15 mouse cellular contexts compared by ENCODE assay signal in the genomic region with DNA sequence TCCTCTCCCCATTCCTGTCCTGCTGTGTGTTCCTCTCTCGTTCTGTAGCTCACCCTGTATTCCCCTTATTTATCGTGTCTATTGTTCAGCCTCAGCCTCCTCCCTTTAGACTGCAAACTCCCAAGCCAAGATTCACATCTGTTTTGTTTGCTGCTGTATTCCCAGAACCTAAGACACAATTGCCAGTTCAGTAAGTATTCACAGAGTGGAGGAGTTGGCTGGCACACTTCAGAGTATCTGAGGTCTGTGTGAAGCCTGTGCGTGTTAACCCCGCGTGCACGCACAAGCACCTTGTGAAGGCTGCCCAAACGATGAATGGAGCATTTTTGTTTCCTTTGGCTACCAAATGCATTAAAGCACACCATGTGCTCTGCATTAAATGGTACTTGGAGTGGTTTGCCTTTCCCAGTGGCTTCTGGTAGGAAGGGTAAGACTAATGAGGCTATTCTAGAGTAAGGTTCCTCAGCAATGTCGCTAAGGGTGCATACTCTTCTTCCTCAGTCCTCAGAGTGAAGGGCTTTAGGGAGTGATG. TPM values are rescaled to one million over a fixed set of nuclear protein-coding genes. Genes with fewer than 3 reads are reported as not detected.
DNase-seq lines count a peak whose midpoint lies in the region; ATAC-seq and TF ChIP-seq lines count a peak whose summit lies in the region.
"Had no signal": no experiment of that assay in that cellular context is flagged by ENCODE, and none has a peak within 500 bp of the region (broad histone marks: within the 10 kb centered on the region; RNA-seq: fewer than 3 reads in every experiment).

No protein-coding gene starts in this region.

- H3K4me2 ChIP-seq in hindbrain, embryonic 12.5 days (replicated peaks) = no peak overlapping the region
- no peak overlapping the region for H3K4me2 ChIP-seq in neural tube, embryonic 14.5 days (ENCODE audit: low read depth, low read length)
- H3K4me2 ChIP-seq in lung, postnatal 0 days (replicated peaks; ENCODE audit: low read depth, low read length) = no peak overlapping the region
- H3K4me2 ChIP-seq: heart, embryonic 15.5 days had no signal

- no peaks in the 10 kb centered on the region for H3K36me3 ChIP-seq in hindbrain, embryonic 12.5 days
- no peaks in the 10 kb centered on the region for H3K36me3 ChIP-seq in neural tube, embryonic 14.5 days (ENCODE audit: control insufficient read depth, insufficient read depth, low read length)
- no peaks in the 10 kb centered on the region for H3K36me3 ChIP-seq in lung, postnatal 0 days (ENCODE audit: insufficient read depth, low read length)
- H3K36me3 ChIP-seq: heart, embryonic 15.5 days had no signal

- peak overlapping the region; percentile 49 for H3K27ac ChIP-seq in hindbrain, embryonic 12.5 days
- peak overlapping the region; percentile 31; the same call in 1 of the 2 replicates for H3K27ac ChIP-seq in neural tube, embryonic 14.5 days (ENCODE audit: low read depth, low read length)
- H3K27ac ChIP-seq in lung, postnatal 0 days (ENCODE audit: low read length) = no peak overlapping the region
- H3K27ac ChIP-seq: heart, embryonic 15.5 days had no signal

- H3K27me3 ChIP-seq in hindbrain, embryonic 12.5 days = peaks cover 3% of the 10 kb centered on the region; the same call in 1 of the 2 replicates
- H3K27me3 ChIP-seq in neural tube, embryonic 14.5 days (ENCODE audit: control insufficient read depth, insufficient read depth, low read length) = no peaks in the 10 kb centered on the region
- H3K27me3 ChIP-seq in lung, postnatal 0 days (replicated peaks; ENCODE audit: insufficient read depth, low read length) = no peaks in the 10 kb centered on the region
- H3K27me3 ChIP-seq: heart, embryonic 15.5 days had no signal

- WGBS in lung, adult 2 months = 53% methylated on average over 8 of the region's 8 CpGs
- 55% methylated on average over 8 of the region's 8 CpGs for WGBS in hindbrain, embryonic 12.5 days
- WGBS in neural tube, embryonic 14.5 days = 48% methylated on average over 8 of the region's 8 CpGs
- WGBS in lung, postnatal 0 days = 49% methylated on average over 8 of the region's 8 CpGs

- TF ChIP-seq POLR2A in lung, adult 2 months (IDR thresholded peaks at IDR 0.05; ENCODE audit: borderline replicate concordance, extremely low read depth, low read depth, low read length) = no peak

- H3K9ac ChIP-seq in hindbrain, embryonic 12.5 days = no peak overlapping the region
- H3K9ac ChIP-seq in neural tube, embryonic 14.5 days (replicated peaks; ENCODE audit: low read depth, low read length) = no peak overlapping the region
- H3K9ac ChIP-seq in lung, postnatal 0 days (replicated peaks; ENCODE audit: low read depth) = no peak overlapping the region
- H3K9ac ChIP-seq: heart, embryonic 15.5 days had no signal

- ATAC-seq in hindbrain, embryonic 12.5 days (ENCODE audit: low FRiP score) = no peak
- ATAC-seq in neural tube, embryonic 14.5 days (ENCODE audit: low read depth) = peak; percentile 32; the same call in 1 of the 2 replicates
- no peak for ATAC-seq in lung, postnatal 0 days
- ATAC-seq: intestine, embryonic 16.5 days had no signal

- no peak for TF ChIP-seq EP300 in lung, postnatal 0 days (IDR thresholded peaks at IDR 0.05)

- peak; percentile 2 for DNase-seq in gastrocnemius, adult 18-20 months (ENCODE audit: low spot score)
- no peak for DNase-seq in gastrocnemius, adult 8-10 months (ENCODE audit: low spot score in 2 of 2)
- DNase-seq in lung, adult 2 months = peak; percentile 1
- no peak for DNase-seq in lung, postnatal 4 days
- no peak for DNase-seq in left cerebral cortex, adult 8-10 months (ENCODE audit: low spot score in 2 of 2)
- DNase-seq in lung, postnatal 0 days (ENCODE audit: low spot score) = no peak
- DNase-seq: cerebellum, adult 2 months; lung, postnatal 14 days had no signal

- no peak overlapping the region for H3K4me3 ChIP-seq in lung, adult 2 months (replicated peaks; ENCODE audit: extremely low read depth, low read depth, low read length)
- no peak overlapping the region for H3K4me3 ChIP-seq in hindbrain, embryonic 12.5 days
- no peak overlapping the region for H3K4me3 ChIP-seq in neural tube, embryonic 14.5 days (ENCODE audit: low read depth, low read length)
- no peak overlapping the region for H3K4me3 ChIP-seq in lung, postnatal 0 days (ENCODE audit: low read depth, low read length)
- H3K4me3 ChIP-seq: heart, embryonic 15.5 days; myocyte had no signal

- no peaks in the 10 kb centered on the region for H3K9me3 ChIP-seq in hindbrain, embryonic 12.5 days (replicated peaks)
- H3K9me3 ChIP-seq in neural tube, embryonic 14.5 days (ENCODE audit: control insufficient read depth, low read length) = no peaks in the 10 kb centered on the region
- H3K9me3 ChIP-seq in lung, postnatal 0 days (ENCODE audit: low read length) = no peaks in the 10 kb centered on the region
- H3K9me3 ChIP-seq: heart, embryonic 15.5 days had no signal

- TF ChIP-seq CTCF in lung, adult 2 months (IDR thresholded peaks at IDR 0.05; ENCODE audit: insufficient read depth, low read length) = no peak
- TF ChIP-seq CTCF in lung, postnatal 0 days (IDR thresholded peaks at IDR 0.05) = no peak

- peaks cover 13% of the 10 kb centered on the region for H3K4me1 ChIP-seq in lung, adult 2 months (ENCODE audit: control insufficient read depth, insufficient read depth, low read length)
- H3K4me1 ChIP-seq in hindbrain, embryonic 12.5 days = peaks cover 26% of the 10 kb centered on the region
- peaks cover 17% of the 10 kb centered on the region for H3K4me1 ChIP-seq in neural tube, embryonic 14.5 days (ENCODE audit: control insufficient read depth, insufficient read depth, low read length)
- H3K4me1 ChIP-seq in lung, postnatal 0 days (ENCODE audit: insufficient read depth, low read depth, low read length) = no peaks in the 10 kb centered on the region; the same call in 1 of the 2 replicates

RNA-seq across cellular contexts. Expression of gene Itgb6, which starts 7.4 kb away (rescaled TPM):
- total RNA-seq in gastrocnemius, adult 18-20 months (2021) = 10 to 100 TPM; 38.3 to 44.0 TPM
- 10 to 100 TPM; 15.8 to 33.5 (median 25.7) TPM for total RNA-seq in gastrocnemius, adult 8-10 months (2022)
- 22.8 and 28.9 TPM in 2 replicates for polyA plus RNA-seq in lung, adult 2 months (2012; rRNA removed)
- 0.74 and 0.94 TPM in 2 replicates for polyA plus RNA-seq in hindbrain, embryonic 12.5 days (2016; fragmentation: Nextera tagmentation; extraction: Ambion mirVana)
- polyA plus RNA-seq in neural tube, embryonic 14.5 days (2014; fragmentation: Nextera tagmentation; extraction: Ambion mirVana) = 0.08 and 0.23 TPM in 2 replicates
- under 1 TPM in 1 of 4 experiments, not detected in 3; 0.14 TPM for total RNA-seq in left cerebral cortex, adult 8-10 months (2022)
- 19.2 and 22.4 TPM in 2 replicates for polyA plus RNA-seq in lung, postnatal 0 days (2015; fragmentation: Nextera tagmentation; extraction: Ambion mirVana)
- polyA plus RNA-seq: liver, adult 2 months; spleen, adult 2 months had no signal

Comparison
In these comparisons a context has a peak if more than half of its experiments do, and no peak if none do; other contexts are left out.
1. DNase-seq: peak in gastrocnemius, adult 18-20 months (single experiment) and lung, adult 2 months (single experiment); none in gastrocnemius, adult 8-10 months (0 of 2), lung, postnatal 4 days (0 of 2), left cerebral cortex, adult 8-10 months (0 of 2) and lung, postnatal 0 days (single experiment).
2. RNA of gene Itgb6, which starts 7.4 kb away (polyA plus RNA-seq): 22.8 to 28.9 TPM in lung, adult 2 months and 19.2 to 22.4 TPM in lung, postnatal 0 days; 0.74 to 0.94 TPM in hindbrain, embryonic 12.5 days and 0.08 to 0.23 TPM in neural tube, embryonic 14.5 days; every median in the first group is over 10 times any median in the second.